Mouse (Mus musculus) WW6 (cell line): ENCODE data around the gene Tdrd9.

Experiments used
- DNase-seq: peaks from one replicate; pipeline ENCODE4 v3.0.0-alpha.2; 2013; ENCODE audit warnings: low read depth, low spot score

Tdrd9 gene

DNA sequence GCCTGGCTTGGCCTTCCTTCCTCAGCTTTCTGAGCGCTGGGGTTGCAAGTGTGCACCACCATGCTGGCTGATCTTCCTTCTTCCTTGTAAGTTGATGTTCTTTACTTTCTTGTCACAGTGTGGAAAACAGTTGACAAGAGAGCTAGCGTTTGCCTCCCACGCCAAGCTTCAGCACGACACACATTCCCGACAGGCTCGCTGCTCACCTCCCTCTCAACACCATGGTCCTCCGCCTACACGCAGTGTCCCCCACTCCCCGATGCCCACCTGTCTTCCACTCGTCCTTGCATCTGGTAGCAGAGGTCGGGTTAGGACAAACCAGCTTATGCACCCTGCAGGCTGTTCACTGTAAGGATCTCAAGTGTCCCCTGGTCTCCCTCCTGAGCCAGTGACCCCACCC, 133.5 kb downstream of the Tdrd9 start:
- no peak for DNase-seq

DNA sequence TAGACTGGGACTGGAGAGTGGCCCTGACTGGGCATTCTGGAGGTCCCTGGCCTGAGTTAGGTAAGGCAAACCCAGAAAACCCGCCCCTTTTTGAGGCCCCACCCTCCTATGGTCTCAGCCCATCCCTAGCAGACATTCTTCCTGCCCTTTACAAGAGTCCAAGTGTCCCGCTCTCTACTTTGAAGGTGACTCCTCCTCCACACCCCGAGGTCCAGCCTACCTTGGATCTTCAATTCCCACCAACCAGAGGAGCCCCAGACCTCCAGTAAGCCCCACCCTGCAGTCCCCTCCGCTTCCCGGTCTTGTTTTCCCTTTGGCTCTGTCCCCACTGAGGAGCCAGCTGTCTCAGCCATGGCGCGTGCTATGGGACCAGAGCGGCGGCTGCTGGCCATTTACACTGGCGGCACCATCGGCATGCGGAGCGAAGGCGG, 135.2 kb downstream of the Tdrd9 start, which contains the start of gene Aspg:
Gene Aspg, plus strand, starts transcription at position 139 of the 431 bp plus-strand sequence.
- DNase-seq, result no peak

DNA sequence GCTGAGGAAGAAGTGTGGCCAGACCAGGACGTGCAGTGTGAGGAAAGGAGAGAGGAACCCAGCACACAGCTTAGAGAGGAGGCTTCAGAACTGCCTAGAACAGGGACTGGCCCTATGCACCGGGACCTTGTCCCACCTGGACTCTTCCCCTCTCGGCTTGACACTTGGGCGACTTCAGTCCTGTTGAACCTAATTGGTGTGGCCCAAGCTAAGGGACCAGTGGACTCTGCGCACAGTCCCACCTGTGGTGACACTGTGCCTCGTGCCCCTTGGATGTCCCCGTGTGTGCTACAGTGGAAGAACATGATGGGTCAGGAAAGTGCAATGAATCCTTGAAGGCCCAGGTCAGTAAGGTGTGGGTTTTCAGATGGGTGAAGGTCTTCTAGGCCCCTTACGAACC, 136.3 kb downstream of the Tdrd9 start:
- no peak for DNase-seq

DNA sequence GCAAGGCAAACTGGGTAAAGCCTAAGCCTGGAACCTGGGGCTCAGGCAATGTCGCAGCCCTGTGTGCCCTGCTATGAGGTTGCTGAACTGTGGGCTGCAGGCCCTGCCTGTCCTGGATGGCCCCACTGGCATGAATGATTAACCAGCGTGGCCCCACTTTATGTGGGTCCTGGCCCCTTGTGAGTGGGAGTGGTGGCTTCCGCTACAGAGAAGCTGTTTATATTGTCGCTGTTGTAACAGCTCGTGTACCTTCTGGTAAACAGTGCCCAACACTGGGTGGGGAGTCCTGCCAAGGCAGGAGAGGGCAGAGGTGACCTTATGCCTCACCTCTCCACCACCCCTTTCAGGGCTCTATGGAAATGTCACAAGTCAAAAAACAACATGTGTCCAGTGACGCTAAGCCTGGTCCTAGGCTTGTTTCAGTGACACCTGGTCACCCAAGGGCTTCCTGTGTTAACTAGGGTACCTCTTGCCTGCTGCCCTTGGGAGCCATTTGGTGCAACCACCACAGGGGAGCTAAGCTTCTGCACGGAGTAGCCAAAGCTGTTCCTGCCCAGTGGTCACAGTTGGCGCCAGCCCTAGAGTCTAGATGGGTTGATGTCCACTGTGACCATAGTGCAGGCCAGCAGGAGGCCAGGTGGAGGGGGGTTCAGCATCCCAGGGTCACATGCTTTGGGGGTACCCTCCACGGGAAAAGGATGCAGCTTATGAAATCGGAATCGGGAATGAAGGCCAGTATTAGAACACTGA, 137.5 kb downstream of the Tdrd9 start:
- no peak for DNase-seq

DNA sequence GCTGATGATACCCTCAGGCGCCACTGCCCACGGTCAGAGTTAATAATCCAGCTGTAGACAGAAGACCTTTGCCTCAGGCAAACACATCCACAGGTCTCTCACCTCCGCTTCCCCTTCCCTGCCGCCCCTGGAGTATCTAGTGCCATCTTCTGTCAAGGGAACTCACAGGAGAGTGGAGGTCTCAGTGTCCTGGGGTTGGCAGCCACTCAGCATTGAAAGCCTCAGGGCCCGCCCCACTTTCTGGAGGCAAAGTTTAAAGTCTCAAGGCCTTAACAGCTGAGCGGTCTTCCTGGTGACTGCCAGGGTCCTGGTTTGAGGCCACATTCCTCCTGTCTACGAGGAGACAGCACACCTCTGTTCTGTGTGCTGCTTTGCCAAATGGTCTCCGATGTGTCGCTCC, 138.3 kb downstream of the Tdrd9 start:
- no peak for DNase-seq

DNA sequence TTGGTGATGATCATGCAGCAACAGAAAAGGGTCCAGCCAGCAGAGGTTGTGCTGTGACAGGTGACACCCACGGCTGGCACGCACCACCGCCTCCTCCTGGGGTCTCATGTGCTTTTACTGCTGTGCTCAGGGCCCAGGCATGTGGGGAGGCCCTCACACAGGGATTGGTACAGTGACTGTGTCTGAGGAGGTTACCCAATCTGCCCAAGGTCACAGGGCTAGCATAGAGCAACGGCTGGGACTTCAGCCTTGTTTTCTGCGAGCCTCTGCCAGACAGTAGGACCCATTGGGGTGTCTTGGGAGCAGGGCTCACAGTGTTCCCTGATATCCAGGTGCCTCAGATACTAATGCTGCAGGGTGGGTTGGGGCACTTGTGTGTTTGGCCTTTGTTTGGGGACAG, 140.0 kb downstream of the Tdrd9 start:
- no peak for DNase-seq

DNA sequence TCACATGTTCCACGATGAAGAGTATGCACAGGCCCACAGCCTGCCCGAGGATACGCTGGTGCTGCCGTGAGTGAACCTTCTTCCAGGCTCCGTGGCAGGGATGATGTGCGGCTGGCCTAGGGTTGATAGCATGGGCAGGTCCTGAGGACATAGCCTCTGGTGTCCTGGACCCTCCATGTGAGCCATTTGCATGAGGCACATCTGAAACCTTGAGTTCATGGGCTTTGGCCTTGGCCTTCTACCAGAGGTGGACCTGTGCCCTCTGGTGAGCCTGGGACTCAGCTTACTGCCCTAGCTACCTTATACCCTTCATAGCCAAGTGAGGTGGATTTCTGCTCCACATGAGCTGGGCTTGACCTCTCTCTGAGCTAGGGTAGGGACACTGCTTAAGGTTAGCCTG, 140.9 kb downstream of the Tdrd9 start:
- no peak for DNase-seq

DNA sequence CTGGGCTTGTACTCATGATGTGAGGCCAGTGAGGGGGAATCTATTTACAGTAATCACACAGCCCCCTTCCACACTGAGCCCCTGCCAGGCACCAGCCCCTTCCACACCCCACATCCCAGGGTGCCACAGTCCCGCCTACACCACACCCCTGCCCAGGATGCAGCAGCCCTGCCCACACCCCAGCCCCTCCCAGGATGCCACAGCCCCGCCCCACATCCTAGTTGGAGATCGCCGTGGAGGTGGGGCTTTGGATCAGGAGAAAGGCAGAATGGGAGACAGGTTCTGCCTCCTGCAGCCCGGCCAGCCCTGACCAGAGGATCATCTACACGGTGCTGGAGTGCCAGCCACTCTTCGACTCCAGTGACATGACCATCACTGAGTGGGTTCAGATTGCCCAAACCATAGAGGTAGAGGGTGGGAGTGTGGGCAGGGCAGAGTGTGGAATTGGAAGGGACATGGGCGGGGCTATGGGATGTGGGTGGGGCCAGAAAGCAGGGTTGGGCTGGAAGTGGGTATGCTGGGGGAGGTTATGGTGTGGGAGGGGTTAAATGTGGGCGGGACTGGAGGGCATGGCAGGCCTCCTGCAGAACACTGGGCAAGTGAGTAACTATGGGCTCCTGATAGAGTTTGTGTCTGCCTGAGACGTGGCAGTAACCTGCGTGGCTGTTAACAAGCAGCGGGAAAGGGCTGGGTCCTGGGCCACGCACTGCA, 141.5 kb downstream of the Tdrd9 start:
- DNase-seq, result no peak

DNA sequence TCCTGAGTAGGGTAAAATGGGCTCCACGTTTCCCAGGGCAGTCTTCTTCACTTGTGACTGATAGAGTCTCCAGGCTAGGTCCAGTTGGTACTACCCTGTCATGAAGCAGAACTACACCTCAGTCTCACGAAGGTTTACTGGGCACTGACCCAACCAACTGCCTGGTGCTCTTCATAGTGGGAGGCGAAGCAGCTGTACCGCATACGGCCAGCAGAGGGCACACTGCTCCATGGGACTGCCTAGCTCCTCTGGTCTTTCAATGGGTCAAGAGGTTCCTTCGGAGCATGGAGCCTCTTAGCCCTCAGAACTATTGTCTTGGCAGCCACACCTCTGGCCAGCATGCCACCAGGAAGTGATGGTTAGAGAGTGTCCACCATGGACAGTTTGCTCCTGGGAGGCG, 142.4 kb downstream of the Tdrd9 start:
- no peak for DNase-seq

DNA sequence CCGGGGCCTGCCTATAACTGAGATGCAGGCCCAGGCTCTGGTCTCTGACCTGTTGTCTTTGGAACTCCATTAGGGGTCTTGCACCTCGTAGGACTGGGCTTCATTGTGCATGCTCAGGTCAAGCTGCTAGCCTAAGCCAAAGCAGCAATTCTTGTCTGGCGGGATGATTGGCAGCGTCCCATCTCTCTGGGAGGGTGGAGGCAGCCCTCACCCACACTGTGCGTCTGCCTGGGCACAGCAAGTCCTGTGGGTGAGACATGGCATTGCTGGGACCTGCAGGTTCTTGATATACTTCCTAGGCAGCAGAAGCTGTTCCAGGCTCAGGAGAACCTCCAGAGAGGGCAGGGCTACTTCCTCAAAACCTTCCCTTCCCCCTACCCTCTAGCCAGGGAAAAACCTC, 145.6 kb downstream of the Tdrd9 start:
- no peak for DNase-seq

DNA sequence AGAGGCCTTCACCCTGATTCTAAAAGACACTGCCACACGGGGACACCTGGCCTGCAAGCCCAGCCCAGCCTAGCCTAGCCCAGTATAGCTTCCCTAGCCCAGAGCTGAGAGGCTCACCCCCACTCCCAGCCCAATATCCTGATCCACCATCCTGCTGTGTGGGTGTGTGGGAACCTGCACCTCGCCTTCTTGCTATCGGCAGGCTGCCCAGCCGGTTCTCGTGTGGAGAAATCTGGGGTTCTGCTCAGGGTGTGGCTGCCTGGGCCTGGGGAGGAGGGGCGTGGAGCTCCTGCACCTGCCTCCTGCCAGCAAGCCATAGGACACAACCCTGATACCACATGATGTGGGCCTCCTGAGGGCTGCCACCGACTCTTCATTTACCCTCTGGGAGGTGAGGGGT, 146.3 kb downstream of the Tdrd9 start:
- DNase-seq, result no peak
